Mouse (Mus musculus) ES-CJ7 (cell line): ENCODE results near the gene Palm.

Source experiments
- DNase-seq: peaks from one replicate; pipeline ENCODE4 v3.0.0; 2011; ENCODE audit warnings: low read depth, low spot score

The Palm gene

GRCm38 (mm10) chr10:79797326-79797725, 4.0 kb downstream of the Palm start:
- DNase-seq = no peak

- DNase-seq = no peak
These were observed 5.0 kb downstream of the Palm start for GRCm38 (mm10) chr10:79798289-79798928.

DNA sequence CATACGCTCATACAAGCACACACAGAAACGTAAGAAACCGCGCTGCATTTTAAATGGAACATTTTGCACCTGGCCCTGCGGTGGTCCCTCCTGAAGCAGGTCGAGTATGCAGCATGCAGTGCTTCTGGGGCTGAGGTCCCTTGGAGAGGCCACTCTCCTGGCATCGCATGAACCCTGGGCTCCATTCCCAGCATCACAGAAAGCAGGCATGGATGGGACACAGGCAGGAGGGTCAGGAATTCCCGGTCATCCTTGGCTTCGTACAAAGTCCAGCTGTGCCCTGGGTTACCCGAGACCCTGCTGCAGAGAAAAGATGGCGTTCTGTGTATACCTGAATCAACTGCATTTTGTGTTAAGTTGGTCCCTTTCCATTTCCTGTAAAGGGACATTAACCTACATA, 7.1 kb downstream of the Palm start:
- no peak for DNase-seq

- DNase-seq = no peak
These were observed 8.5 kb downstream of the Palm start for GRCm38 (mm10) chr10:79801837-79802236.

DNA sequence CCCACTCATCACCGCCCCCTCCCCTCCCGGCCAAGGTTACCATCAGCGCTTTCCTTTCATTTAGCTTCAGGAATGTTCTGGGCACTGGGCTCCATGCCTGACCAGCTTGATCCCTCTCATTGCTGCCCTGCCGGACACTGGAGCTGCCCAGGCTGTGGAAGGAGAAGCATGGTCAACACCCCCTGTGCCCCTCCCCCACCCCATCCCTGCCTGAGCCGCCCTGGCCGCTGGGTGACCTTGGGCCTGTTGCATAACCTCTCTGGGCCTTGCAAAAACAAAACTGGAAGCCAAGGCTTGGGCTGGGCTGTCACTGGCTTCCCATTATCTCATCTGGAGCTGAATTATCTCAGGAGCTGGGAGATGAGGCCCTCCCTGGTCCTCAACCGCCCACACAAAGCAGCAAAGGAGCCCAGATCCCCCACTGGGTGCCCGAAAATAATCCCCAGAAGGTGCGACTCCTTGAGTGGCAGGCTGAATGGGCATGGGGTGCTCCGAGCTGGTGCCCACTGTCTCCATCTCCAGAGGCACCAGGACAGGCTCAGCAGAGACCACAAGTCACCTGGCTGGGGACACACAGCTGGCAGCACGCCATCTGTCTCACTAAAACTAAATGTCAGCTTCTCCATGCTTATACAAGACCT, 9.1 kb downstream of the Palm start:
- peak; percentile 70 for DNase-seq

DNA sequence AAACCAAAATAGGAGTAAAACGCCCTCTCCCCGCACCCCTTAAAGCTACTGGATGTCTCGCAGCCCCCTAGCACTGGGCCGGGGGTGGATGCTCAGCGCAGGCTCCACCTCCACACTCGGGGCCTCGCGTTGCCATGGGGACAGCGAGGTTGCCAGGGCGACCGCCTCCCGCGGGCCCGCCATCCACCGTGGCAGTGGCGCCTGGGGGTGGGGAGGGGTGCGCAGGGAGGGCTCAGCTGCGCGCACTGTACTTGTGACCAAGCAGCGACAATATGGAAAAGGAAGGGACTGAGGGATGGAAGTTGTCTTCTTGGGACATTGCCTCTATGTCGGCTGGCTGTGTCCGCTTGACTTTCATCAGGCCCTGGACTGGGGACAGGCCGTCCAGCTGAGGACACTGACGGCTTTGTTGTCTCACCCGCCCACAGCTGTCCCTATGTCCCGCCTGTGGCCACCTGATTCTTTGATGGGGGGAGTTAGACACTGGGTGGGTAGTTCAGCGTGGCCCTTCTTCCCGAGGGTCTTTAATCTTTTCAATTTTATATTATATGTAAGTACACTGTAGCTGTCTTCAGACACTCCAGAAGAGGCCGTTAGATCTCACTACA, 10.4 kb downstream of the Palm start:
- DNase-seq = peak; percentile 73

DNA sequence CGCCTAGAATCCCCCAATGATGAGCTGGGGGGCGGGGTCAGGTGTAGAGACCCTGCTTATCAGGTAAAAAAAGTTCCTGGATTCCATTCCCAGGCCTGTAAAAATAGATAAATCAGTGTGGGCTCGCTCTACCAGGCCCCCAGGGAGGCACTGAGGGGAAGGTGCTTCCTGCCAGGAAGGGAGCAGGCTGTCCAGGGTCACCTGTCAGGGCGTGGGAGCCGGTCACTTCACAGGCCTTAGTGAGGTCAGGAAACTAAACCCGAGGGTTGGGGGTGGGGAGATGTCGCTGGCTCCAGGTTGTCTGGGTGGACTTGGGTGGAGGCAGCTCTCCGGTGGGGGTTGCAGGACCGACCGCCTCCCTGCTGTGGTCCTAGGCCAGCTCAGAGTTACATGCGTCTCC, 12.3 kb downstream of the Palm start:
- no peak for DNase-seq

DNA sequence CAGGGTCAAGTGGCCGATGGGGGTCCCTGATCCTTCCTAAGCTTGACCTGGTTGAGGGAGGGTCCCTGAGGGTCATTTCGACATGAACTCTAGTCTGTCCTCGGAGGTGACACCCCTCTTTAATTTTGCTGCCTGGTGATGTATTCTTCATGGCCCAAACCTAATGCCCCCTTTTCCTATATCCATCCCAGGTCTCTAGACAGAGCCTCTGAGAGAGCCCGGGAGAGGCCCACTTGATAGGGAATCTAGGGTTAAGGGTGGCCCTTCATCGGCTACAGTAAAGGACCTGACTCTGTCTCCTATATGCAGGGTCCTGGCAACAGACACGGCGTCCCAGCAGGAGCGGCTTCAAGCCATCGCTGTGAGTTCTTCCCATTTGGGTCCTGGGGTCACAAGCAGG, 13.0 kb downstream of the Palm start:
- no peak for DNase-seq

GRCm38 (mm10) chr10:79806972-79807371, 13.6 kb downstream of the Palm start:
- peak; percentile 69 for DNase-seq

- DNase-seq = no peak
These were observed 14.5 kb downstream of the Palm start for GRCm38 (mm10) chr10:79807826-79808225.

- no peak for DNase-seq
These were observed 15.4 kb downstream of the Palm start for GRCm38 (mm10) chr10:79808728-79809127.

- DNase-seq = peak; percentile 76
These were observed 18.6 kb downstream of the Palm start for GRCm38 (mm10) chr10:79811736-79812637.

DNA sequence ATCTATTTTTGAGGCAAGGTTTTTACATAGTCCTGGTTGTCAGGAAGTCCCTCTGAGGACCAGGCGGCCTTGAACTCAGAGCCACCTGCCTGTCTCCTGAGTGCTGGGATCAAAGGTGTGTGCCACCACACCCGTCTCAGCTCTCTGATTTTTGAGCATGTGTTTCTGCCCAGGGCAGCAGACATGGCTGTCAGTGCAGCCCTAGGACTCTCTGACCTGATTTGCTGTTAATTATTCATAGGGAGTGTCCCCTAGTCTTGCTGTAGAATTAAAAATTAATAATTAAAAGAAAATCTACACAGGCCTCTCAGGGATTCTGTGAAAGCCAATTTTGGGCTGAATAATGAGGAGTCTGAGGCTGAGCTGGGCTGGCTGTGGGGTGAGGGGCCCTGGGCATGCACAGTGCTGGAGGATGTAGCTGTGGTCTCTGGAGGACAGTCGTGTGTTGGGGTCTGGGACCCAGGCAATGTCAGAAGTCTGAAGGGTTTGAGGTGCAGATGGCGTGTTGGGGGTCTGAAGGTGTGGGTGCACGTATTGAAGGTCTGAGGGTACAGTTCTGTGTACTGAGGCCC, 21.0 kb downstream of the Palm start:
- DNase-seq = no peak

DNA sequence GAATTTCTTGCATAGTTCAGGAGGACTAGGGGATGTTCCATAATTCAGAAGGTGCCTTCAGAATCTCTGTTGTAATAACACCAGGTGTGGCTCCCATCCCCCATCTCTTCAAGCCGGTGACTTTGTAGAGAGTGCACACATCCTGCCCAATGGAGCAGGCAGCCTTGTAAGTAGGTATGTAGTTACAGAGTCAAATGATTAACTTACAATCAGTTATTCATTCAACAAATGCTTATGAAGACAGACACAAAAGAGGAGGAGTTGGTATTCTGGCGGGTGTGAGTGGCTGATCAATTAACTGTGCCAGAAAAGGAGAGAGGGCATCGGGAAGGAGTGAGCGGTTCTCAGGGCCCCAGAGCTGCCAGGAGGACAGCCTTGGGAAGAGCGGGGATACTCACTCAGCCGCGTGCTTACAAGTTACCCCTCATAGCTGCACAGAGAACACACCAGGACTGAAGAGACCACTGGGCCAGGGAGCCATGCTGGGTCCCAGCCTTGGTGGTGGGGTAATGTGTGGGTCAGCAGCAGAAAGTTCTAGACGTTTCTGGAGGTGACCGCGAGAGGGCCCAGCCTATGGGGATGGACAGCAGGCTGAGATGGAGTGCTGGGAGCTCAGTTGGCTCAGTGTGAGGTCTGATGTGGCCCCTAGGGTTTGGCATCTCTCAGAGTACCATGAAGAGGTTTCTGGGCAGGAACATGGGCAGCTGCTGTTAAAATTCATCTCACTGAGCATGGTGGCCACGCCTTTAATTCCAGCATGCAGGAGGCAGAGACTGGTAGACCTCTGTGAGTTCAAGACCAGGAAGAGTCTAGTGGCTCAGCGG, 22.5 kb downstream of the Palm start:
- DNase-seq = no peak

- no peak for DNase-seq
These were observed 23.7 kb downstream of the Palm start for GRCm38 (mm10) chr10:79817111-79817510.

DNA sequence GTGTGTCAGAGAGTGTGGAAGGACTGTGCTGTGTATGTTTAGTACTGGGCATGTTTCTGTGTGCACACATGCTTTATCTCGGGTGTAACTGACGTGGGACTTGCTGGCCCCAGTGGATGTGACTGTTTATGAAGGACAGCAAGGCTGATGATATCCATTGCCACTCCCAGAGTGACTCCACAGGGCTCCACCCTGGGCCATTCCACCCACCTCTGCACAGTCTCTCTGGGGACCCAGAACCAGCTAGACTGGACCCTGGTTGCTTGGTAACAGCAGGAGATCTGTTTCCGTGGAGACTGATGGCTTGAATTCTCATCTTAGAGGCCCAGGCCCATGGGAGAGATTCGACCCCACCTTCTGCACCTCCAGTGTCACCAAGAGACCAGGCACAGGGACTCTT, 24.9 kb downstream of the Palm start:
- DNase-seq = no peak

GRCm38 (mm10) chr10:79819606-79820005, 26.2 kb downstream of the Palm start:
- no peak for DNase-seq

DNA sequence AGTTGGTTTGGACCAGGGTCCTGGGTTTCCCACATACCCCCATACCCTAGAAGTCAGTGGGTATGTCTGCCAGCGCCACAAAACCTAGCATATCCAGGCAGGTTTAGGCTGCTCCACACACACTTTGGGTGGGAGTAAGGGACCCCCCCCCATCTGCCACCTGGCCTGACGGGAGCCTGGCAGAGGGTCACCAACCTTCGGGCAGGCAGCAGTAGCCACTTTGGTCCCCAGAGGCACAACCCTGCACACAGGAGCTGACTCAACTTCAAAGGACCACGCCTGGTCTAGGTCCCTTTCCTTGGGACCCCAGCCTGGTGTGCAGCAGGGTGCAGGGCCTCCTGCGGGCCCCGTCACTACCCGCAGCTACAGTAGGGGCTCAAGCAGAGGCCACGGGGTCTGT, 26.9 kb downstream of the Palm start:
- no peak for DNase-seq

GRCm38 (mm10) chr10:79820782-79821181, 27.4 kb downstream of the Palm start, which contains the start of gene Misp:
TSS of gene Misp (plus strand) at chr10:79820989.
- DNase-seq = no peak

- no peak for DNase-seq
These were observed 28.4 kb downstream of the Palm start for GRCm38 (mm10) chr10:79821731-79822130.

- no peak for DNase-seq
These were observed 29.0 kb downstream of the Palm start for GRCm38 (mm10) chr10:79822372-79822771.
